Mouse (Mus musculus) C2C12 (cell line): ENCODE data around the gene Tctex1d2.

Experiments
- CTCF ChIP-seq: IDR thresholded peaks from one replicate; pipeline ENCODE4 v1.5.1; 2011; ENCODE audit not compliant: control insufficient read depth, insufficient read depth, insufficient read length
- MAX ChIP-seq: IDR thresholded peaks from one replicate; pipeline ENCODE4 v1.6.1; 2011; ENCODE audit warnings: mild to moderate bottlenecking, control low read depth
- MYOD1 ChIP-seq: IDR thresholded peaks from one replicate; pipeline ENCODE4 v1.6.1; 2011; ENCODE audit warnings: low read depth; ENCODE audit not compliant: control insufficient read depth, insufficient read length
- MYOG ChIP-seq: IDR thresholded peaks from one replicate; pipeline ENCODE4 v1.6.1; 2011; ENCODE audit not compliant: control insufficient read depth, insufficient read length; ENCODE audit errors: extremely low read depth
- USF1 ChIP-seq: IDR thresholded peaks from one replicate; pipeline ENCODE4 v1.6.1; 2011; ENCODE audit warnings: low read depth, mild to moderate bottlenecking, control low read depth, moderate library complexity

DNA sequence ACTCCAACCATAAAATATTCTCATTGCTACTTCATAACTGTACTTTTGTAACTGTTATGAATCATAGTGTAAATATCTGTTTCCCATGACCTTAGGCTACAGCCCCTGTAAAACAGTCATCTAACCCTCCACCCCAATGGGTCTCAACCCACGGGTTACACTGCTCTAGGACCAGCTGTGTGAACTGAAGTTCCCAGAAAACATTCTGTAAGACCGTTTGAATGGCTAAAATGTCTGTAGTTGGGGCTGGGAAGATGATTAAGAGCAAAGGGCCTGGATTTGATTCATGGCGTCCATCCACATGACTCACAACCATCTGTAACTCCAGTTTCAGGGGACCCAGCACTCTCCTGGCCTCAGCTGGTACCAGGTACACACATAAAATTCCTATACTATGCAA is 21.3 kb upstream of the Tctex1d2 start:
- TF ChIP-seq USF1 (no peak), MYOG (no peak), CTCF (no peak), MAX (no peak), MYOD1 (no peak)
